Mouse (Mus musculus) embryo, embryonic 11.5 days (tissue): ENCODE measurements around the gene Gpr108.

Source experiments
- DNase-seq: peaks from one replicate; pipeline ENCODE4 v3.0.0-alpha.2; 2012; ENCODE audit warnings: low read depth, low spot score

Gene Gpr108

GRCm38 (mm10) chr17:57211501-57211900 is 36.7 kb downstream of the Gpr108 start:
- DNase-seq, result no peak

- DNase-seq, result no peak
These were observed 38.9 kb downstream of the Gpr108 start for GRCm38 (mm10) chr17:57209330-57209729.

GRCm38 (mm10) chr17:57207938-57208337 is 40.3 kb downstream of the Gpr108 start:
- DNase-seq, result no peak

GRCm38 (mm10) chr17:57201841-57202724 is 46.2 kb downstream of the Gpr108 start:
- DNase-seq, result no peak

GRCm38 (mm10) chr17:57198252-57198651 is 50.0 kb downstream of the Gpr108 start:
- no peak for DNase-seq

GRCm38 (mm10) chr17:57195326-57196010 is 52.8 kb downstream of the Gpr108 start:
- DNase-seq, result no peak

- DNase-seq, result no peak
These were observed 53.5 kb downstream of the Gpr108 start for GRCm38 (mm10) chr17:57194771-57195170.

GRCm38 (mm10) chr17:57194041-57194507 is 54.2 kb downstream of the Gpr108 start, which contains the start of gene Tnfsf14:
TSS of gene Tnfsf14 (minus strand) at chr17:57194177.
- DNase-seq, result no peak

GRCm38 (mm10) chr17:57188510-57189192 is 59.6 kb downstream of the Gpr108 start:
- no peak for DNase-seq

- no peak for DNase-seq
These were observed 62.6 kb downstream of the Gpr108 start for GRCm38 (mm10) chr17:57185641-57186040.
